Mouse (Mus musculus) C2C12 (cell line): ENCODE data around the gene Cldn4.

ENCODE experiments used
- CEBPB ChIP-seq: IDR thresholded peaks from one replicate; pipeline ENCODE4 v1.6.1; 2011; ENCODE audit warnings: low read depth, mild to moderate bottlenecking, control low read depth, moderate library complexity
- CTCF ChIP-seq: IDR thresholded peaks from one replicate; pipeline ENCODE4 v1.5.1; 2011; ENCODE audit not compliant: control insufficient read depth, insufficient read depth, insufficient read length
- MAX ChIP-seq: IDR thresholded peaks from one replicate; pipeline ENCODE4 v1.6.1; 2011; ENCODE audit warnings: mild to moderate bottlenecking, control low read depth
- MYOD1 ChIP-seq: IDR thresholded peaks from one replicate; pipeline ENCODE4 v1.6.1; 2011; ENCODE audit warnings: low read depth; ENCODE audit not compliant: control insufficient read depth, insufficient read length
- USF1 ChIP-seq: IDR thresholded peaks from one replicate; pipeline ENCODE4 v1.6.1; 2011; ENCODE audit warnings: low read depth, mild to moderate bottlenecking, control low read depth, moderate library complexity

- TF ChIP-seq MYOD1 (no peak), CTCF (no peak), CEBPB (no peak), MAX (no peak), USF1 (no peak)
These were observed 36.4 kb upstream of the Cldn4 start for GRCm38 (mm10) chr5:134983111-134983510.
